Mouse (Mus musculus) T-helper 1 cell (primary cell): Measurements from ENCODE around the gene Fbxo21.

Experiments
- in situ Hi-C: fragments of 300-600 bp; cut with MboI, MseI; formaldehyde crosslinking; loops from one replicate; pipeline ENCODE4 v1.15.1; 2025; ENCODE audit warnings: high pct_unique_total_duplicates

The Fbxo21 gene

DNA sequence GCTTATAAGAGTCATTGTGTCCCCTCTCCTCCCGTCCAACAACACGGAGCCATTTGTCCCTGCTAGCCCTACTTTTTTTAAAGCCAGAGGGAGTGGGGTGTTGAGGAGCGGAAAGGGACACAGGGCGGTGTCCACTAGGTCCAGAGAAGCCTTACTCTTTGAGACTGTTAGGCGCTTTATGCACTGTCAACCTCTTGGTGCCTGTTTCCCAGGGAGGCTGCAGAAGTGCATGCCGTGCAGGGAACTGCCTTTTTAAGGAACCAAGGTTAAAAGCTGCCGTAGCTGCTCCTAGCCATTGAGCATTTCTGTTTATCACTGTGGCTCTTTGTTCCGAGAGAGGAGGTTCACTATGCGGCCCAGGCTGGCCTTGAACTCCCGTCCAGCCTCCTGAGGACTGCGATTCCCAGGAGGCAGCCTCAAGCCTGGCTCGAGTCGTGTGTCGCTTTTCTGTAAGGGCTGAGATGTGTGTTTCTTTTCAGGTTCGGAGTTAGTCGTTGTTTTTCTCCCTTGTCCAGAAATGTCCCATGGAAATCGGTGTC, 1.7 kb downstream of the Fbxo21 start:
- in situ Hi-C loops, result no loop called here

DNA sequence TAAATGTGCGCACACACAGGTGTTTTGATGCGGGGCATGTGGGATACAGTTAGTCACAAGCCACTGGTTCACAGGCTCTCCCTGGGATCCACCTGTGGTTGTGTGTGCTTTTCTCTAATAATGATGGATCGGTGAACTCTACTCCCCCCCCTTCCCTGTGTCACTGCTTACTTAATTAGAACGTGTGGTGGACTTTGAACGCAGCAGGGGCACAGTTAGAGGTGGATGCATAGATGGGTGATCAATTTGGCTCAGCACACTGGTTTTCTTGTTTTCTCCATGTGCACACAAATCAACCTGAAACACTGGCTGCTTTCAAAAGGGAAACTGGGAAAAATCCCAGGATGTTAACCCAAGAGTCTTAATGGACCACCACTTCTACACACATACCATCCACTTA, 2.6 kb downstream of the Fbxo21 start:
- in situ Hi-C loops, result no loop called here

DNA sequence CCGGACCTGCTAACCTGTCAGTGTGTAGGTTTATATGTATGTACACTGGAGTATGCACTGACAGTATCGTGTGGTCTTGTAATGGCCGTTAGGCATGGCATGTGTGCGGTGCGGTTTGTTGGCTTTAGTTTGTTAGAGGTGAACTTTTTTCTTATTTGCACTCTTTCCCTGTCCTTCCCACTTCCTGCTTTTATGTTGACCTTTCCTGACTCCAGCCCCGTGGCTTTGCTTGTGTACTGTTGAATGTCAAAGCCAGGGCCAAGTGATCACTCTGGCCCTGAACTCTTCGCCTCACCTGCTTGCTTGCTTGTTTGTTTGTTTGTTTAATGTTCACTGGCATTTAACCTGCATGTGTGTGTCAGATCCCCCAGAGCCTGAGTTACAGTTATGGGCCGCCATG, 4.4 kb downstream of the Fbxo21 start:
- in situ Hi-C loops, result no loop called here

DNA sequence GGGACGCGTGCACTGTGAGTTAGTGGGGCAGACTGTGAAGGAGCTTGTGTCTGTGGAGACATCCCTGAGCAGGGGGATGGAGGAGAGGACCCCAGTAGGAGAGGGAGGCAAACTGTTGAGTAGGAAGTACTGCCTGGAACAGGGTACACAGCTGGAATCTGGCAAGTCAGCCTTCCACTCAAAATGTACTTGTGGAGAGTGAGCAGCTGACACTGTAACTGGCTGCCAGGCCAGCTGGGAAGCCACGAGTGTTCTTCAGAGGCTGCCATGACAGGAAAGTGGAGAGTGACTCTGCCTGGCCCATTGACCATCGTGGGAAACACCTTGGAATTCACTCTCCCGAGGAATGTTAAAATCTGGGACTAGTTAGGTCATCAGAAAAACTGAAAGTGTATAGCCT, 5.4 kb downstream of the Fbxo21 start:
- in situ Hi-C loops, result no loop called here

DNA sequence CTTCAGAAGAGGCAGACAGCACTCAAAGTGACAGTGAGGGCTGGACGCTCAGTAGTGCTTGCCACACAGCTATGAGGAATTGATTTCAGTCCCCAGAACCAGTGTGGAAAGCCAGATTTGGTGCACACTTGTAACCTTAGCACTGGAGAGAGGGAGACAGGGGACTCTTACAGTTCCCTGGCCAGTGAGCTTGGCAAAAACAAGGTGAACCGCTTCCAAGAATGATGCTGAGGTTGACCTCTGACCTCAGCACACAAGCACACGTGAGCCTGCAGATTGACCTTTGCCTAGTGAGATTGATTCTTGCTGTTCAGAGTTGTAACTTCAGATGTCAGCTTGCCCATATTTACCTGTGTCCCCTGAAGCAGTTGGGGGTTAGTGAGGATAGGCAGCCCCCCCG, 9.8 kb downstream of the Fbxo21 start:
- in situ Hi-C loops, result no loop called here

DNA sequence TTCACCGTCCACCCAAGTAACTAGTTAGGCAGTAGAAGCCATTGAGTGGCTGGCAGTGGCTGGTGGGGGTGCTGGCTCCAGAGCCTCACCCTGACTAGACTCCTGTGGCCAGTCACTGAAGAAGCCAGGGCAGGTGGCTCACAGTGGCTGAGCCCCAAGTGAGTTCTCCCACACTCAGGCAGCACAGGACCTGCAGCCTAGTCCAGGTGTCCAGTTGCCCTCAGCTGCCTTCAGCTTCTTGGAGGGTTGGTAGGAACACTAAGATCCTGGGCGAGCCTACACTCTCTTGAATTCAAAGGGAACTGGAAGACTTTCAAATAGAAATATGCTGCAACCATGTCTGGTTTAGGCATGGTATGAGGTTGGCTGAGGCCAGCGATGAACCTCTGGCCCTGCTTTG, 11.4 kb downstream of the Fbxo21 start:
- in situ Hi-C loops, result no loop called here

DNA sequence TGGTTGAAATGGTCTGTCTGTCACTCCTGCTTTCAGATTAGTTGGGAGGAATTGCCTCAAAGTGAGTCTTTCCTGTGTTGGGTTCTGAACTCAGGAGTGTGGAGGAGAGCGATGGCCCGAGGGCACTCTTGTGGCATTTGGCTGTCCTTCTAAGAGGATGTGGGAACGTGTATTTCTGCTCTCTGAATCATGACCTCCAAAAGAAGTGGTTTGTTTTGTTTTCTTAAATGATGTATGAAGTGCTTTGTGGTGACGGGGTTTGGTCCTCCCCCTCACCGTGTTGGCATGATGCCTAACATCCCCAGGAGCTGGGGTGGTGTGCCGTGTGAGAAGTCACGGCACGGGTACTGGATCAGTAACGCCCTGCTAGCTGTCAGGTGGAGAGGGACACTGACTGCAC, 11.8 kb downstream of the Fbxo21 start:
- in situ Hi-C loops, result no loop called here

DNA sequence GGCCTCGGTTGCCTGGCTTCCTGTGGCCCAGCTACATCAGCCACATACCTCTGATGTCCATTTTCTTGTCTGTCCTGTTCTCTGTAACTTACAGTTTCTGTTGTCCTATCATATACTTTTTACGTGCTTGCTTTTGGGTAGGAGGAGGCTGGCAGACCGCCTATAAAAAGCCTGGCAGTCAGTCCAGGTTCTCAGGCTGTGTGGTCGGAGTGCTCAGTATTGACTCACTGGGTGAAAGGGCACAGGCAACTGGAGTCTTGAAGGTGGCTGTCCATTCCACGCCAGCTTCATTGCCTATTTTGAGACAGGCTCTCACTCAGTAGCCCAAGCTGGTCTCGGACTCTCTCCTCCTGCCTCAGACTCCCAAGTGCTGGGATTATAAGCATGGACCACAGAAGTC, 13.2 kb downstream of the Fbxo21 start:
- in situ Hi-C loops, result no loop called here

DNA sequence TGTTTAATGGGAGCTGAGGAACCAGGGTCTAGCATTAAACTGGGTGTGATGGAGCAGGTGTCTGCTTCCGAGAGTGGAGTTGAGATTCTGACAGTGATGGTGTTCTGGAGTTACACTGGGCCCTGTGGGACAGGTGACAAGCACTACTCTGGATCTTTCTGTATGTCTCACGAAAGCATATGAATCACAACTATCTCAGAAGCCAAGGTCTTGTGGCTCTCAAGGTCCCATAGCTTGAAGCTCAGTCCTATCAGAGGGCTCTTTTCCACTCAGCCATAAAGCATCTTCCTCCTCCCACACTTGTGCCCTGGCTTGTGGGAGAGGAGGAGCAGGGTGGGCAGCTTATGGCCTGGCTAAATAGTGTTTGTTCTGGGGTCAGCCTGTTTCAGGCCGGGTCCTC, 14.4 kb downstream of the Fbxo21 start:
- in situ Hi-C loops, result no loop called here

DNA sequence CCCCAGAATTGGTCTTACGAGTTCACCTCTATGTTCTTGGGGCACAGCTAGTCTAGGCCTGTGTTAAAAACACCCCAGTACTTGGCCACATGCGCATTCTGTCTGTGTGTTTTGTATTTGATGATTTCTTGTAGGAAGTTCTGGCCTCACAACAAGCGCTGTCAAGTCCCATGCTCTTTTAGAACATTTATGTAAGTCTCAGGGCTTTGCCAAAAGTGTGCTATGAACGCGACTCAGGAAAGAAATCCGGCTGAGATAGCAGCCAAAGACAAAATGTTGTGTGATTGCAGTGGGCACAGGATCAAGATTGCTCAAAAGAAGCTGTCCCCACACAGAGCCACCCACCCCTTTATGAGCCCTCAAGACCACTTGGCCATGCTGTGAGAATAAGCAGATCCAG, 17.0 kb downstream of the Fbxo21 start:
- in situ Hi-C loops, result no loop called here

DNA sequence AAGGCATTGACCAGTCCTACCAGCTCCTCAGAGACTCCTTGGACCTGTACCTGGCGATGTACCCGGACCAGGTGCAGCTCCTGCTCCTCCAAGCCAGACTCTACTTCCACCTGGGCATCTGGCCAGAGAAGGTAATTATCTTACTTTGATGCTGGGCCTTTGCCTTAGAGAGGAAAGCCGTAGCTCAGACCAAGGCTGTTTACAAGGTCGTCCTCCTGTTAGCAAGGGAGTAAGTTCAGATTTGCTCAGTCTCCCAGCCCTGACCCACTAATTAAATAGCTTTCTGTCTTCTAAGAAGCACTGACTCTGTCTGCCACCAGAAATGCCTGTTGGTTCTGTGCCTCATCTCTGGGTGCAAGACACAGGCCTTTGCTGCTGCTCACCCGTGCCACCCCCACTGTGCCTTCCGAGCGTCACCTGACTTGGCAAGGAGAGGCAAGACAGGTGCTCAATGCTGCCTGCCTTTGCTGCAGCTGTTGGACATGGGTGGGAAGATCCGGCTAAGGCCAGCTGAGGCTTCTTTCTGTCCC, 18.9 kb downstream of the Fbxo21 start:
- in situ Hi-C loops, result no loop called here

DNA sequence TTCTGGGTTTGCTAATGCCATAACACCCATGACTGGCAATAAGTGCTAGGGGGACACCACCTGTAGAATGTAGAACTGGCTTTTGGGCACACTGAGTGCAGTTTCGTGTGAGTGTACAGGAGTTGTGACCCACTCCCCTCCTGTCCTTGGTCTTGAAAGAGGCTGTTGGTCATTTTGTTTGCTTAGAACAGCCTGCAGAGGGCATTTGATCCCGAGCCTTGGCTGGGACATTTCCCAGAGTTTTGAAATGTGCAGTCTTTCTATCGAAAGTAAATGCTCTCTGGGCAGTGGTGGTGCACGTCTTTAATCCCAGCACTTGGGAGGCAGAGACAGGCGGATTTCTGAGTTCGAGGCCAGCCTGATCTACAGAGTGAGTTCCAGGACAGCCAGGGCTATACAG, 19.4 kb downstream of the Fbxo21 start:
- in situ Hi-C loops, result no loop called here

DNA sequence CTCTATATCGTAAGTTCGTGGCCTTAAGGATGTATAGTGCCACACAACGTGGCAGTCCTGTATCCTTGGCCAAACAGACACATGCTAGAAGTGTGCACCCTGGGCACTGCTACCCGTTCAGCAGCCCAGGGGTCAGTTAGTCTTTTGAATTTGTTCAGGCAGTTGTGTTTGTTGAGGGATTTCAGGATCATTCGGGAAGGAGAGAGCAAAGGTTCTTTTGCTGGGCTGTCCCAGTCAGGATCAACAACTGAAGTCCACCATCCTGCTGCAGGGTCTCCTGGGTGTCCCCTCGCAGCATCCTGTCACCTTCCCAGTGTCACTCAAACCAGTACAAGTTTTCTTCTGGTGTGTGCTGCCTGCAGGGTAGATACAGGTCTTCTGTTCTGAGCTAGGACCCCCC, 20.1 kb downstream of the Fbxo21 start:
- in situ Hi-C loops, result no loop called here

DNA sequence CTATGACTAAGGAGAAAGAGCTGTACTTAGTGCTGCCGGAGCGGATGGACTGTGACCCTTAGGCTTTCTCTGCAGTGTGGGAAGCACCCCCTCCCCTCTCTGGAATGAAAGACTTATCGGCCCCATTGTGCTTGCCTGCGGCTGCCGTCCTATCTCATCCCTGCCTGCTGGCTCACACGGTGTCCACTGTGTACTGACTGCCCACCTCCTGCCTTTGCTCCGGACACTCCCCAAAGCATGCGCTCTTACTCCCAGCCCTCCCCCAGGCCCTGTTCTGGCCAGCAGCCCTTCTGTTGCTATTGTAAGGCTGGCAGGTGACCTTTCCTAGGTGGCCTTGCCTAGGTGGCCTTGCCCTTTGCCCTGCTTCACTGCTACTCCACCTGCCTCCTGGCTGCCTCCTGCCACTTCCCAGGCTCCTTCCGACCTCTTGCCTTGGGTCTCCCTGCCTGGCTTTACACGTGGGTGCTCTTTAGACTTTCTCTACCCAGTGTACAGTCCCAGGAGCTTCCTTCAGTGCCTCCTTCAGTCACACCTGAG, 21.0 kb downstream of the Fbxo21 start:
- in situ Hi-C loops, result no loop called here

DNA sequence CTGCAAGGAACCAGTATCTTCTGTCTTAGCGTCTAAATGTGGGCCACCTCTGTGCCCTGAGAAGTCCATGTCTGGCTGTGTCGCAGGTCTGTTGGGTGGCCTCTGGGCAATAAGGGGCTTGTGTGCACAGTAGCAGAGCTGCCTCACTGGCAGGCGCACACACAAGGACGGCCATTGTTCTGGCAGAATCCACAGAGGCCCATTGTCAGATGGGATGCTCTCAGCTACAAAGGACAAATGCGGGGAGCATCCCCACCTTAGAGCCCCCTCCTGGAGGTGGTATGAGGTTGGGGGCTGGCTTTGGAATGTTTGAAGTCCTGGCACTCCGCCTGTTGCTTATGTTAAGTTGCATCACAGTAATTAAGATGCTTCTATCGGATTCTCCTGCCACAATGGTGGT, 22.5 kb downstream of the Fbxo21 start:
- in situ Hi-C loops, result no loop called here

DNA sequence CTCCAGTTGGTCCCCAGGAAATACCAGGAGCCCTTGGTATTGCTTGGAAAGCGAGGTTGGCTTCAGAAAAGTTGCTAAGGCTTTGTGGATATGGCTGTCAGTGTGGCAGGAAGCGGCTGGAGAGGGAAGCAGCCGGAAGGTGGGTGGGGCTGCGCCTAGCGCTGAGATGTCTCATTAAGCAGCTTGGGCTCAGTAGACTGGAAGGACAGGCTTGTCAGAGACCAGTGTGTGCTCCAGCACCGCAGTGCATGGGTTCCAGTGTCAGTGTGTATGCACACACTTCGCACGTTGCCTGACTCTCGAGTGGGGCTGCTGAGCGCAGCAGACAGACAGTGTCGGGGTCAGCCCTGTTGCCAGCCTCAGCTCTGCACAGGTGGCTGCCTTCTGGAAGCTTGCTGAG, 23.1 kb downstream of the Fbxo21 start:
- in situ Hi-C loops, result no loop called here

DNA sequence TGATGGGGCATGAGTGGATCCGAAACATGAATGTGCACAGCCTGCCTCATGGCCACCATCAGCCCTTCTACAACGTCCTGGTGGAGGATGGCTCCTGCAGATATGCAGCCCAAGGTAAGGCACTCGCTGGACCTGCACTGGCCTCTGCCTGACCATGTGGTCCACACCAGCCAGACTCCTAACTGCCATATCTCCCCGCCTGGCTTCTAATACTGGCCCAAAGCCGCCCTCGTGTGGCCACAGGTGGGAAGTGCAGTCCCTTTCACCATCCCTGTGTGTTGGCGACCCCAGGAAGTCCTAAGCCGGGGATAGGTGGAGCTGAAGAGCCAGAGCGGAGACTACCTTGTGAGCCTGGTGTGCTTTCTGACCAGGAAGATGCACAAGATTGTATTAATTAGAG, 25.5 kb downstream of the Fbxo21 start:
- in situ Hi-C loops, result loop anchor here (5.0 kb wide), 1 partner anchor 70 kb away; no protein-coding TSS in a partner anchor

DNA sequence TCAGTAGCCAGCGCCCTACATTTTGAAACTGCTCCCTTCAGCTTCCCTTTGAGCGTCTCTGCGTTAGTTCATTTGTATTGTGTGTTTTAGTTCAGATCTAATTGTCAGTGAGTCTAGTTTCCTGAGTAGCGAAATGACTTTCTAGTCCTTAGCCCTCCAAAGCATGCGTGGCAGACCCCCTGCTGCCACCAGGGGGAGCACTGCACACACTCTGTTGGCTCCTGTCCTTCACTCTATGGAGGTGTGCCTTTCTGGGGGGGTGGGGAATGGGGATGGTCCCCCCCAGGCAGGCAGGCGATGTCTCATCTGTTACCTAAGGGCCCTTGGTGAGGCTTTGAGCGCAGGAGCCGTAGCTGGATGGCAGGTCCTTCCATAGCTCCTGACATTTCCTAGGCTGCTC, 28.1 kb downstream of the Fbxo21 start:
- in situ Hi-C loops, result loop anchor here (5.0 kb wide), 1 partner anchor 68 kb away; no protein-coding TSS in a partner anchor

DNA sequence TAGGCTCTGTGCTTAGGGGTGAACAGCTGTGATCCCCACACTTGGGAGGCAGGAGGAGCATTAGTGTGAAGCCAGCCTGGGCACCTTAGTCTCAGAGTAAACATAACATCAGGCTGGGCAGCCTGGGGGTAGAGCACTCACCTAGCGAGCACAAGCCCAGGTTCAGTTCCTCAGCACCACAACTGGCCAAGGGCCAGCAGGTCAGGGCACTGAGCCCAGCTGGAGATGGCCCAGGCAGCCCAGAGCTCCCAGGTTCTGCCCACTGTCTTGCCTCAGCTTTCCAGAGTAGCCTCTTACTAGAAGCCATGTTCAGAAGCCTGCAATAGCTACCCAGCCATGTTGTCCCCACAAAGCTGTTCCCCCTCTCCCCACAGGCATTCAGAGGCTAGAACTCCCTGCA, 29.2 kb downstream of the Fbxo21 start:
- in situ Hi-C loops, result no loop called here

DNA sequence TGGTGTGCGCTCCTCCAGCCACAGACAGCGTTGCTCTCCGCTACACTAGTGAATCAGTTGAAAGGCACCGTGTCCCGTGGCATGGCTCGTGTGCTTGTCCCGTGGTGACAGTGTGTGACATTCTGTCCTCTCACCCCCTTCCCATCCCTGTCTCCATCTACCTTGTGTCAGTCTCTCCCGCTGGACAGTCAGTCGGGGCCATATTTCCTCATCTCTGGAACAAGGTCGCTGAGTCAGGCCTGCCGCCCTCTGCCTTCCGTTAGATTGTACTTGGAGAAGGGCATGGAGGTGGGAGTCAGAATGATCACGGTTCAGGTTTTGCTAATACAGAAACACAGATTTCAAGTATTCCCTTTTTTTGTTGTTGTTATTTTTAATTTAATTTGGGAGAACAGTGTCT, 31.8 kb downstream of the Fbxo21 start:
- in situ Hi-C loops, result no loop called here

DNA sequence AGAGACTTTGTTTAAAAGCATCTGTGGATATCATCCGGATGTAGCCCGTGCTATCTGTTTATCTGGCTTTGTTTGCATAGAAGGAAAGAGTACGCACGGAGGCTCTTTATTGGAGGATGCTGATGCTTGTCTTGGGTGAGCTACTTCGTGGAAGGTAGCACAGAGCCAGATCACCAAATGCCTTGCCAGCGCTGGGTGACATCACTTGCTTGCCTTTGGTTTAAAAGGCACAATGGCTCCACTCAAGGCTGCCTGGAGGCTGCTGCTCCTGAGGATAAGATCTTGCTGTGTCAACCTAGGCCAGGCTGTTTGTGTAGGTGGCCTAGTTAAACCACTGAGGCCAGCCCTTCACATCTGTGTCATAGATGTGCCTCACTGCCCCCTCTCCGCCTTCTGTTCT, 34.3 kb downstream of the Fbxo21 start:
- in situ Hi-C loops, result no loop called here

DNA sequence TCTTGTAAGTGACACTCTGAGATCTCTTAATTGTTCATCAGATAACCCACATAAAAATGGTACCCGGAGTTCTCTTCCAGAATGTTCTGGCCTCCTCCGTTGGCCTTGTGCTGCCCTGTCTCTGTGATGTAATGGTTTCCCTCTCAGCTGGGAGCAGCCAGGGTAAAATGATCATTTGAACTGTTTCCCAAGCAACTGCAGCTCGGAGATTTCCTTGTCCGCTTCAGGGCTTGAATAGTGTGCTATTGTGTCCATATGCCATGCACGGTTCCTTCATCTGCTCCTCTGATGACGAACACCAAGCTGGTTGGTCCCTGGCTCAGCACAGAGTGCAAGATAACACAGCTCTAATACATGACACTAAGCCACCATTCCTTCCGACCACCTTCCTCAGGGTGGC, 35.3 kb downstream of the Fbxo21 start:
- in situ Hi-C loops, result no loop called here

DNA sequence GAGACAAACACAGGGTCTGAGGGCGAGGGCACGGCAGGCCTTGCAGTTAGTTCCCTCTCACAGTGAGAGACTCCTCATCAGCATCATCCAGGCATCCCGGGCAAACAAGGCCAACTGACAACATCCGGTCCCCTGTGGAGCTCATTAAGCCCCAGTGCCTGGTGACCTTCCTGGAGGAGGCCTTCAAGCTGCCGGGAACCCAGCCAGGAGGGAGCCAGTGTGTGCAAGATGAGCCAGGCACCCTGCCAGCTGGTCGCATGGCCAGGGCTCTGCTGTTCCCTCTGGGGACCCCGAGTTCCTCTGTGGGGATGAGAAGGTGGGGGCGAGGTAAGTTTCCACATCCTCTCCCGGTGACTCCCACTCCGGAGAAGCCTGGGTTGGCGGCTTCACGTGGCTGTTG, 38.5 kb downstream of the Fbxo21 start:
- in situ Hi-C loops, result no loop called here

DNA sequence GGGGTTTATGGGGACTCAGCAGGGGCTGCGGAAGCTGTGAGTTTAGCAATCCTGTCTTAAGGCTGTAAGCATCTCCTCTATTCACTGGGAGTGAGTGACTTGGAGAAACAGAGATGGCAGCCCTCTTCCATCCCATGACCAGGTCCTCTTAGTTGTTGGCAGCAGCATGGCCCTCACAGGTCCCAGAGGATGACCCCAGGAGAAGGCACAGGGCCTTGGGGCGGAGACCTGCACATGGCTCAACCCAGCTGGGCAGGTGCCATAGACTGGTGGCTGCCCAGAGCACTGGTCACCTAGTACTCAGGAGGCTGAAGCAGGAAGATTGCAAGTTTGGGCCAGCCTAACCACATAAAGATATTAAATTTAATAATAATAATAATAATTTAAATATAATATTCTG, 39.1 kb downstream of the Fbxo21 start:
- in situ Hi-C loops, result no loop called here
